Mouse (Mus musculus) liver, postnatal 0 days (tissue): ENCODE data around the gene Uvrag. TPM values are rescaled to one million over a fixed set of nuclear protein-coding genes. Genes with fewer than 3 reads are reported as not detected.

Experiments used
- ATAC-seq: fragments of 200-750 bp; cut with Nextera tagmentation; 2 replicates; pipeline ENCODE4 v1.8.0; 2017; ENCODE audit warnings: mild to moderate bottlenecking, moderate library complexity
- DNase-seq: peaks from one replicate; pipeline ENCODE4 v3.0.0-alpha.2; 2016
- H3K27ac ChIP-seq: fragments of 300-500 bp; sonication (generic); 2 replicates; pipeline ENCODE4 v1.5.1; 2014; ENCODE audit warnings: antibody characterized with exemption, moderate library complexity, mild to moderate bottlenecking, low read depth
- H3K27me3 ChIP-seq: fragments of 300-500 bp; sonication (generic); 2 replicates; pipeline ENCODE4 v1.6.1; 2014; ENCODE audit warnings: low read length, control low read depth, mixed read lengths; ENCODE audit not compliant: insufficient read depth
- H3K36me3 ChIP-seq: fragments of 300-500 bp; sonication (generic); replicated peaks from 2 replicates; pipeline ENCODE4 v1.6.1; 2014; ENCODE audit warnings: mild to moderate bottlenecking, control low read depth, low read length, moderate library complexity, mixed read lengths; ENCODE audit not compliant: insufficient read depth
- H3K4me1 ChIP-seq: fragments of 300-500 bp; sonication (generic); 2 replicates; pipeline ENCODE4 v1.6.1; 2014; ENCODE audit warnings: antibody characterized with exemption, mild to moderate bottlenecking, control low read depth; ENCODE audit not compliant: insufficient read depth
- H3K4me2 ChIP-seq: fragments of 300-500 bp; sonication (generic); 2 replicates; pipeline ENCODE4 v1.6.1; 2014; ENCODE audit warnings: low read depth, mild to moderate bottlenecking, low read length, moderate library complexity, mixed read lengths
- H3K4me3 ChIP-seq: fragments of 300-500 bp; sonication (generic); 2 replicates; pipeline ENCODE4 v1.5.1; 2014; ENCODE audit warnings: low read depth, low read length
- H3K9ac ChIP-seq: fragments of 300-500 bp; sonication (generic); replicated peaks from 2 replicates; pipeline ENCODE4 v1.6.1; 2014; ENCODE audit warnings: mild to moderate bottlenecking, moderate library complexity
- H3K9me3 ChIP-seq: fragments of 300-500 bp; sonication (generic); 2 replicates; pipeline ENCODE4 v1.6.1; 2016; ENCODE audit warnings: mild to moderate bottlenecking, control low read depth, low read length, mixed read lengths
- CTCF ChIP-seq: sonication (generic); IDR thresholded peaks from 2 replicates; pipeline ENCODE4 v1.5.1; 2016; ENCODE audit warnings: antibody characterized with exemption, low read depth
- EP300 ChIP-seq: IDR thresholded peaks from 2 replicates; pipeline ENCODE4 v1.6.1; 2016; ENCODE audit warnings: antibody characterized with exemption, low read depth, mild to moderate bottlenecking
- WGBS: fragments of 180-500 bp; shearing (Covaris S2); extraction: QIAGEN DNeasy Blood & Tissue Kit; methylation state at CpG from one replicate; pipeline ENCODE4 v1.1.7; 2014; ENCODE audit not compliant: insufficient replicate concordance; 5-methylcytosine and 5-hydroxymethylcytosine counted together
- polyA plus RNA-seq: library from polyadenylated mRNA; unstranded; fragments of >200 nt; fragmentation: Nextera tagmentation; extraction: Ambion mirVana; gene quantifications from 2 replicates; pipeline ENCODE4 v1.2.1, GENCODE M21; 2015

Uvrag gene
- polyA plus RNA-seq, 1 experiment from 2014 or later, result 11.9 TPM

- ATAC-seq (no peak), DNase-seq (no peak)
- Histone ChIP-seq H3K36me3 (peaks cover 6% of the 10 kb centered on the region; the same call in 1 of the 2 replicates), H3K9ac (no peak overlapping the region), H3K4me1 (peaks cover 3% of the 10 kb centered on the region; the same call in 1 of the 2 replicates), H3K4me2 (no peak overlapping the region), H3K4me3 (no peak overlapping the region), H3K27ac (no peak overlapping the region; the same call in 1 of the 2 replicates), H3K9me3 (no peaks in the 10 kb centered on the region), H3K27me3 (no peaks in the 10 kb centered on the region)
- TF ChIP-seq CTCF (no peak), EP300 (no peak)
- WGBS, result 62% methylated on average over 6 of the region's 6 CpGs
Measured at GRCm38 (mm10) chr7:98935757-98936156, 205.2 kb downstream of the Uvrag start.

- peak; percentile 69; the same call in 1 of the 2 replicates for ATAC-seq
- Histone ChIP-seq H3K9ac (no peak overlapping the region), H3K4me2 (0 out of 2 replicates have a peak overlapping the region, but pooled peaks have one; percentile 28), H3K36me3 (peaks cover 6% of the 10 kb centered on the region; the same call in 1 of the 2 replicates), H3K4me1 (peaks cover 3% of the 10 kb centered on the region; the same call in 1 of the 2 replicates), H3K4me3 (no peak overlapping the region), H3K27me3 (no peaks in the 10 kb centered on the region), H3K9me3 (no peaks in the 10 kb centered on the region), H3K27ac (peak overlapping the region; percentile 62)
- peak; percentile 26 for DNase-seq
- 59% methylated on average over 10 of the region's 10 CpGs for WGBS
- no peak for TF ChIP-seq CTCF
- TF ChIP-seq EP300, result no peak
Measured at GRCm38 (mm10) chr7:98935193-98935592, 205.7 kb downstream of the Uvrag start.

GRCm38 (mm10) chr7:98928336-98929025 lies 212.5 kb downstream of the Uvrag start:
- no peaks in the 10 kb centered on the region for H3K27me3 ChIP-seq
- no peak for DNase-seq

GRCm38 (mm10) chr7:98926906-98927528 lies 213.9 kb downstream of the Uvrag start:
- H3K4me3 ChIP-seq, result no peak overlapping the region
- H3K4me2 ChIP-seq, result no peak overlapping the region
- DNase-seq, result no peak
- TF ChIP-seq EP300 (no peak), CTCF (no peak)
- no peaks in the 10 kb centered on the region for H3K36me3 ChIP-seq
- no peak for ATAC-seq
- H3K27me3 ChIP-seq, result no peaks in the 10 kb centered on the region
- H3K27ac ChIP-seq, result no peak overlapping the region
- no peaks in the 10 kb centered on the region for H3K9me3 ChIP-seq
- 86% methylated on average over 10 of the region's 10 CpGs for WGBS
- no peak overlapping the region for H3K9ac ChIP-seq
- H3K4me1 ChIP-seq, result no peaks in the 10 kb centered on the region

More at GRCm38 (mm10) chr7:98928336-98929025, 212.5 kb downstream of the Uvrag start:
- Histone ChIP-seq H3K36me3 (no peaks in the 10 kb centered on the region), H3K27ac (no peak overlapping the region), H3K9ac (no peak overlapping the region), H3K9me3 (no peaks in the 10 kb centered on the region), H3K4me2 (no peak overlapping the region), H3K4me3 (no peak overlapping the region), H3K4me1 (no peaks in the 10 kb centered on the region)
- WGBS, result 84% methylated on average over 7 of the region's 7 CpGs
- ATAC-seq, result no peak
- TF ChIP-seq CTCF (no peak), EP300 (no peak)

GRCm38 (mm10) chr7:98924380-98924869 lies 216.5 kb downstream of the Uvrag start:
- ATAC-seq (no peak), DNase-seq (no peak)
- Histone ChIP-seq H3K9me3 (no peaks in the 10 kb centered on the region), H3K27ac (no peak overlapping the region), H3K4me1 (no peaks in the 10 kb centered on the region), H3K4me2 (no peak overlapping the region), H3K27me3 (no peaks in the 10 kb centered on the region), H3K4me3 (no peak overlapping the region), H3K9ac (no peak overlapping the region), H3K36me3 (no peaks in the 10 kb centered on the region)
- TF ChIP-seq CTCF (no peak), EP300 (no peak)
- 79% methylated on average over 18 of the region's 18 CpGs for WGBS

- Histone ChIP-seq H3K9me3 (no peaks in the 10 kb centered on the region), H3K4me2 (no peak overlapping the region), H3K4me3 (no peak overlapping the region), H3K9ac (no peak overlapping the region), H3K4me1 (no peaks in the 10 kb centered on the region), H3K27me3 (no peaks in the 10 kb centered on the region), H3K36me3 (no peaks in the 10 kb centered on the region), H3K27ac (no peak overlapping the region)
- WGBS, result 62% methylated on average over 5 of the region's 5 CpGs
- DNase-seq (no peak), ATAC-seq (no peak)
- TF ChIP-seq EP300 (no peak), CTCF (no peak)
Measured at GRCm38 (mm10) chr7:98922984-98923383, 218.0 kb downstream of the Uvrag start.
